Mouse (Mus musculus) midbrain, embryonic 13.5 days (tissue): ENCODE measurements around the gene Aldh1l2. TPM values are rescaled to one million over a fixed set of nuclear protein-coding genes. Genes with fewer than 3 reads are reported as not detected.

ENCODE experiments used
- polyA plus RNA-seq: library from polyadenylated mRNA; unstranded; fragments of >200 nt; fragmentation: Nextera tagmentation; extraction: Ambion mirVana; gene quantifications from 2 replicates; pipeline ENCODE4 v1.2.1, GENCODE M21; 2015

Aldh1l2 gene
- polyA plus RNA-seq, 1 experiment from 2014 or later: 15.9 TPM

Other genes with a start within 250 kb of the Aldh1l2 start
- gene Slc41a2, start 196.3 kb downstream of the Aldh1l2 start, polyA plus RNA-seq: 3.4 TPM in 2 replicates
- gene D10Wsu102e, start 173.9 kb downstream of the Aldh1l2 start, polyA plus RNA-seq: 0.94 and 0.95 TPM in 2 replicates
- gene Washc4, start 9.6 kb upstream of the Aldh1l2 start, polyA plus RNA-seq: 33.3 and 37.5 TPM in 2 replicates
- gene Appl2, start 114.6 kb upstream of the Aldh1l2 start, polyA plus RNA-seq: 44.7 and 49.8 TPM in 2 replicates
- gene 1500009L16Rik, start 188.7 kb upstream of the Aldh1l2 start, polyA plus RNA-seq: 50.8 and 54.5 TPM in 2 replicates